Mouse (Mus musculus): ENCODE measurements around the gene Adamtsl1. TPM values are rescaled to one million over a fixed set of nuclear protein-coding genes. Genes with fewer than 3 reads are reported as not detected.

Gene Adamtsl1
- polyA plus RNA-seq, 1 experiment from 2014 or later, result 3.1 TPM

GRCm38 (mm10) chr4:86108325-86108724 is 594.4 kb downstream of the Adamtsl1 start:
- no peak for TF ChIP-seq CTCF (IDR thresholded peaks at IDR 0.05; ENCODE audit: low read depth)
- Histone ChIP-seq H3K27ac (ENCODE audit: low read depth, low read length) (no peak overlapping the region), H3K27me3 (replicated peaks; ENCODE audit: control insufficient read depth, insufficient read depth, low read length) (no peaks in the 10 kb centered on the region), H3K9ac (ENCODE audit: low read depth, low read length) (no peak overlapping the region), H3K4me2 (replicated peaks; ENCODE audit: low read depth) (no peak overlapping the region), H3K9me3 (ENCODE audit: control insufficient read depth) (no peaks in the 10 kb centered on the region), H3K4me3 (ENCODE audit: low read depth, low read length) (no peak overlapping the region), H3K4me1 (replicated peaks; ENCODE audit: control insufficient read depth, insufficient read depth, low read length) (no peaks in the 10 kb centered on the region), H3K36me3 (ENCODE audit: control insufficient read depth, insufficient read depth) (no peaks in the 10 kb centered on the region)
- ATAC-seq, result no peak
- 93% methylated on average over 4 of the region's 4 CpGs for WGBS

- H3K4me1 ChIP-seq (replicated peaks; ENCODE audit: control insufficient read depth, insufficient read depth, low read length), result no peaks in the 10 kb centered on the region
- no peaks in the 10 kb centered on the region for H3K27me3 ChIP-seq (replicated peaks; ENCODE audit: control insufficient read depth, insufficient read depth, low read length)
- H3K36me3 ChIP-seq (ENCODE audit: control insufficient read depth, insufficient read depth), result no peaks in the 10 kb centered on the region
- WGBS, result 43% methylated on average over 2 of the region's 2 CpGs
- H3K9ac ChIP-seq (ENCODE audit: low read depth, low read length), result no peak overlapping the region
- TF ChIP-seq CTCF (IDR thresholded peaks at IDR 0.05; ENCODE audit: low read depth), result no peak
- no peak overlapping the region for H3K27ac ChIP-seq (ENCODE audit: low read depth, low read length)
- no peak overlapping the region for H3K4me2 ChIP-seq (replicated peaks; ENCODE audit: low read depth)
- no peak for ATAC-seq
- no peak overlapping the region for H3K4me3 ChIP-seq (ENCODE audit: low read depth, low read length)
- no peaks in the 10 kb centered on the region for H3K9me3 ChIP-seq (ENCODE audit: control insufficient read depth)
These were observed 605.1 kb downstream of the Adamtsl1 start for GRCm38 (mm10) chr4:86119067-86119466.

GRCm38 (mm10) chr4:86122431-86122830 is 608.5 kb downstream of the Adamtsl1 start:
- no peaks in the 10 kb centered on the region for H3K27me3 ChIP-seq (replicated peaks; ENCODE audit: control insufficient read depth, insufficient read depth, low read length)
- H3K4me3 ChIP-seq (ENCODE audit: low read depth, low read length), result no peak overlapping the region
- no peaks in the 10 kb centered on the region for H3K9me3 ChIP-seq (ENCODE audit: control insufficient read depth)
- no peak overlapping the region for H3K9ac ChIP-seq (ENCODE audit: low read depth, low read length)
- no peak overlapping the region for H3K4me2 ChIP-seq (replicated peaks; ENCODE audit: low read depth)
- 40% methylated on average over 5 of the region's 5 CpGs for WGBS
- no peak for TF ChIP-seq CTCF (IDR thresholded peaks at IDR 0.05; ENCODE audit: low read depth)
- H3K36me3 ChIP-seq (ENCODE audit: control insufficient read depth, insufficient read depth), result no peaks in the 10 kb centered on the region
- no peak overlapping the region for H3K27ac ChIP-seq (ENCODE audit: low read depth, low read length)
- H3K4me1 ChIP-seq (replicated peaks; ENCODE audit: control insufficient read depth, insufficient read depth, low read length), result no peaks in the 10 kb centered on the region
- no peak for ATAC-seq

GRCm38 (mm10) chr4:86124374-86124773 is 610.4 kb downstream of the Adamtsl1 start:
- H3K9me3 ChIP-seq (ENCODE audit: control insufficient read depth), result no peaks in the 10 kb centered on the region
- no peak for TF ChIP-seq CTCF (IDR thresholded peaks at IDR 0.05; ENCODE audit: low read depth)
- H3K27ac ChIP-seq (ENCODE audit: low read depth, low read length), result no peak overlapping the region
- H3K9ac ChIP-seq (ENCODE audit: low read depth, low read length), result no peak overlapping the region
- no peak overlapping the region for H3K4me3 ChIP-seq (ENCODE audit: low read depth, low read length)
- no peak for ATAC-seq
- WGBS, result 53% methylated on average over 3 of the region's 3 CpGs
- no peak overlapping the region for H3K4me2 ChIP-seq (replicated peaks; ENCODE audit: low read depth)
- H3K36me3 ChIP-seq (ENCODE audit: control insufficient read depth, insufficient read depth), result no peaks in the 10 kb centered on the region
- no peaks in the 10 kb centered on the region for H3K27me3 ChIP-seq (replicated peaks; ENCODE audit: control insufficient read depth, insufficient read depth, low read length)
- H3K4me1 ChIP-seq (replicated peaks; ENCODE audit: control insufficient read depth, insufficient read depth, low read length), result no peaks in the 10 kb centered on the region

DNA sequence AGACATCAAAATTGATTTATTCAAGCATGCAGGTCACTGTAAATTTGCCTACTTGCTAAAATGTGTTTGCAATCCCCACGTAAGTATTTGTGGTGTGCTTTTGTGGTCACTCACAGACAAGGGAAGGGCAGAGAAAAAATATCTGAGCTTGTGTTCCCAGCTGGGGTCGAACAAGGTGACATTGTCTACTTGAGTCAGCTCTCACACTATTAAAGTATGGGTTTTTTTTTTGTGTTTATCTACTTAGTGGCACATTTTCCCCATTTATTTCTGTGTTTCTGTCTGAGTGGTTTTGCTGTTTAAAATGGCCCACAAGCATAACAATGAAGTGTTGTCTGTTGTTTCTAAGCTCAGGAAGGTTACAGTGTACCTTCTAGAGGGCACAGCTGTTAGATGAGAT is 612.7 kb downstream of the Adamtsl1 start:
- Histone ChIP-seq H3K27me3 (replicated peaks; ENCODE audit: control insufficient read depth, insufficient read depth, low read length) (no peaks in the 10 kb centered on the region), H3K36me3 (ENCODE audit: control insufficient read depth, insufficient read depth) (no peaks in the 10 kb centered on the region), H3K9me3 (ENCODE audit: control insufficient read depth) (no peaks in the 10 kb centered on the region), H3K4me1 (replicated peaks; ENCODE audit: control insufficient read depth, insufficient read depth, low read length) (no peaks in the 10 kb centered on the region), H3K4me2 (replicated peaks; ENCODE audit: low read depth) (no peak overlapping the region), H3K4me3 (ENCODE audit: low read depth, low read length) (no peak overlapping the region), H3K27ac (ENCODE audit: low read depth, low read length) (no peak overlapping the region), H3K9ac (ENCODE audit: low read depth, low read length) (no peak overlapping the region)
- ATAC-seq, result no peak
- TF ChIP-seq CTCF (IDR thresholded peaks at IDR 0.05; ENCODE audit: low read depth), result no peak
- WGBS, result 58% methylated on average over 2 of the region's 2 CpGs

DNA sequence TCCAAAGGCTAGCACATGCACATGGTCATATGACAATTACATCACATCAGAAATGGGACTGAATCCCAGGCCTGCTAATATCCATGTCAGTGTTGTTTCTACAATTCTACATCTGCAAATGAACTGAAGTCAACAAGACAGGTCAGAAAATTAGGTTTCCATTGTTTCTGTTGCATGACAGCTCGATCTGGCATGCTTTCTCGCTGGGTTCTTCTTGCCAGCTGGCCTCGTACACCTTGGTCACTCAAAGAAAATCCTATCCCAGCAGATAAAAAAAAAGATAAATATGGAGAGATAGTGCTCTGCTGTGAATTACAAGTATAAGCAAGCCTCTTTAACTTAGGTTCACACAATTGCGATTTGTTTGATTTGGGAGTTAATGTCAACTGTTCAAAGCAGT is 644.6 kb downstream of the Adamtsl1 start:
- no peak for TF ChIP-seq CTCF (IDR thresholded peaks at IDR 0.05; ENCODE audit: low read depth)
- H3K9me3 ChIP-seq (ENCODE audit: control insufficient read depth), result no peaks in the 10 kb centered on the region

GRCm38 (mm10) chr4:86159362-86159761 is 645.4 kb downstream of the Adamtsl1 start:
- no peak for TF ChIP-seq CTCF (IDR thresholded peaks at IDR 0.05; ENCODE audit: low read depth)
- no peak for ATAC-seq
- no peak overlapping the region for H3K4me3 ChIP-seq (ENCODE audit: low read depth, low read length)
- no peaks in the 10 kb centered on the region for H3K4me1 ChIP-seq (replicated peaks; ENCODE audit: control insufficient read depth, insufficient read depth, low read length)
- no peaks in the 10 kb centered on the region for H3K36me3 ChIP-seq (ENCODE audit: control insufficient read depth, insufficient read depth)
- H3K27me3 ChIP-seq (replicated peaks; ENCODE audit: control insufficient read depth, insufficient read depth, low read length), result no peaks in the 10 kb centered on the region
- H3K27ac ChIP-seq (ENCODE audit: low read depth, low read length), result no peak overlapping the region
- WGBS, result 47% methylated on average over 1 of the region's 1 CpGs
- H3K9ac ChIP-seq (ENCODE audit: low read depth, low read length), result no peak overlapping the region
- H3K4me2 ChIP-seq (replicated peaks; ENCODE audit: low read depth), result no peak overlapping the region
- no peaks in the 10 kb centered on the region for H3K9me3 ChIP-seq (ENCODE audit: control insufficient read depth)

More for the DNA sequence above, 644.6 kb downstream of the Adamtsl1 start:
- Histone ChIP-seq H3K27me3 (replicated peaks; ENCODE audit: control insufficient read depth, insufficient read depth, low read length) (no peaks in the 10 kb centered on the region), H3K36me3 (ENCODE audit: control insufficient read depth, insufficient read depth) (no peaks in the 10 kb centered on the region), H3K9ac (ENCODE audit: low read depth, low read length) (no peak overlapping the region), H3K4me3 (ENCODE audit: low read depth, low read length) (no peak overlapping the region), H3K4me2 (replicated peaks; ENCODE audit: low read depth) (no peak overlapping the region), H3K4me1 (replicated peaks; ENCODE audit: control insufficient read depth, insufficient read depth, low read length) (no peaks in the 10 kb centered on the region), H3K27ac (ENCODE audit: low read depth, low read length) (no peak overlapping the region)
- ATAC-seq, result no peak
- 70% methylated on average over 4 of the region's 4 CpGs for WGBS

Data from intestine, postnatal 0 days (tissue).